Mouse (Mus musculus) cerebellum, postnatal 14 days (tissue): ENCODE results near the gene Ubox5.

Experiments
- DNase-seq, 2 experiments: peaks; one replicate each; pipeline ENCODE4 v3.0.0; 2021; ENCODE audit warnings: mixed read lengths in 2 of 2

Ubox5 gene

GRCm38 (mm10) chr2:130634006-130634738 is 4.3 kb upstream of the Ubox5 start:
- peak; percentile 97 to 98 for DNase-seq

- DNase-seq, result peak; percentile 45 to 51
Measured at GRCm38 (mm10) chr2:130632887-130633675, 3.2 kb upstream of the Ubox5 start.

- peak; percentile 62 to 63 for DNase-seq
Measured at GRCm38 (mm10) chr2:130632416-130632815, 2.6 kb upstream of the Ubox5 start.

GRCm38 (mm10) chr2:130629080-130629838 is 579 bp downstream of the Ubox5 start:
- no peak for DNase-seq

GRCm38 (mm10) chr2:130628424-130628823 is 1.4 kb downstream of the Ubox5 start:
- peak; percentile 20 to 49 for DNase-seq

- no peak for DNase-seq
Measured at GRCm38 (mm10) chr2:130618972-130619371, 10.9 kb downstream of the Ubox5 start.

GRCm38 (mm10) chr2:130613091-130613490 is 16.7 kb downstream of the Ubox5 start:
- peak; percentile 60 to 72 for DNase-seq

- DNase-seq, result no peak
Measured at GRCm38 (mm10) chr2:130602195-130602594, 27.6 kb downstream of the Ubox5 start.

- no peak for DNase-seq
Measured at GRCm38 (mm10) chr2:130598399-130598798, 31.4 kb downstream of the Ubox5 start.

- peak; percentile 58 to 60 for DNase-seq
Measured at GRCm38 (mm10) chr2:130597601-130598010, 32.2 kb downstream of the Ubox5 start.

- DNase-seq, result no peak
Measured at GRCm38 (mm10) chr2:130595596-130595995, 34.2 kb downstream of the Ubox5 start.

- DNase-seq, result no peak
Measured at GRCm38 (mm10) chr2:130591016-130591415, 38.8 kb downstream of the Ubox5 start.

- DNase-seq, result no peak
Measured at GRCm38 (mm10) chr2:130589761-130590160, 40.1 kb downstream of the Ubox5 start.

- no peak for DNase-seq
Measured at GRCm38 (mm10) chr2:130589157-130589556, 40.7 kb downstream of the Ubox5 start.

- DNase-seq, result no peak
Measured at GRCm38 (mm10) chr2:130588373-130588772, 41.5 kb downstream of the Ubox5 start.

- no peak for DNase-seq
Measured at GRCm38 (mm10) chr2:130586016-130586415, 43.8 kb downstream of the Ubox5 start.

GRCm38 (mm10) chr2:130583902-130584560 is 45.8 kb downstream of the Ubox5 start:
- DNase-seq, result no peak

- DNase-seq, result no peak
Measured at GRCm38 (mm10) chr2:130582552-130582951, 47.3 kb downstream of the Ubox5 start, which contains the start of gene Avp. TSS of gene Avp (minus strand) at chr2:130582554.

- DNase-seq, result peak in 1 of 2 experiments; percentile 45
Measured at GRCm38 (mm10) chr2:130581201-130581600, 48.6 kb downstream of the Ubox5 start.

GRCm38 (mm10) chr2:130579791-130580190 is 50.0 kb downstream of the Ubox5 start:
- DNase-seq, result no peak

- peak; percentile 73 to 84 for DNase-seq
Measured at GRCm38 (mm10) chr2:130578148-130578547, 51.7 kb downstream of the Ubox5 start.

- DNase-seq, result peak in 1 of 2 experiments; percentile 42
Measured at GRCm38 (mm10) chr2:130577632-130578031, 52.2 kb downstream of the Ubox5 start.

- DNase-seq, result no peak
Measured at GRCm38 (mm10) chr2:130577021-130577420, 52.8 kb downstream of the Ubox5 start.
